Mouse (Mus musculus): ENCODE results near the gene Pidd1.
"Not testable (repeated sequence)": the region's sequence is repeated elsewhere in the genome, so short reads cannot be mapped to it uniquely, and the experiment has no call there.

The Pidd1 gene

GRCm38 (mm10) chr7:141416144-141416841, 27.5 kb downstream of the Pidd1 start:
- no peak for DNase-seq (ENCODE audit: low spot score)

- peak; percentile 100 for DNase-seq (ENCODE audit: low spot score)
Observed at GRCm38 (mm10) chr7:141413809-141414584, 29.8 kb downstream of the Pidd1 start, which contains the start of gene Gatd1. Gene Gatd1, minus strand, starts transcription at chr7:141414136.

GRCm38 (mm10) chr7:141413331-141413730, 30.5 kb downstream of the Pidd1 start:
- DNase-seq (ENCODE audit: low spot score) = no peak

GRCm38 (mm10) chr7:141411667-141412066, 32.2 kb downstream of the Pidd1 start:
- no peak for DNase-seq (ENCODE audit: low spot score)

- DNase-seq (ENCODE audit: low spot score) = no peak
Observed at GRCm38 (mm10) chr7:141410631-141411030, 33.2 kb downstream of the Pidd1 start.

GRCm38 (mm10) chr7:141408833-141409232, 35.0 kb downstream of the Pidd1 start:
- DNase-seq (ENCODE audit: low spot score) = peak; percentile 80

- not testable (repeated sequence) for DNase-seq (ENCODE audit: low spot score)
Observed at GRCm38 (mm10) chr7:141407670-141408069, 36.2 kb downstream of the Pidd1 start.

GRCm38 (mm10) chr7:141405466-141405865, 38.4 kb downstream of the Pidd1 start:
- no peak for DNase-seq (ENCODE audit: low spot score)

- DNase-seq (ENCODE audit: low spot score) = peak; percentile 59
Observed at GRCm38 (mm10) chr7:141403305-141403704, 40.5 kb downstream of the Pidd1 start.

GRCm38 (mm10) chr7:141395348-141395747, 48.5 kb downstream of the Pidd1 start:
- DNase-seq (ENCODE audit: low spot score) = no peak

- peak; percentile 71 for DNase-seq (ENCODE audit: low spot score)
Observed at GRCm38 (mm10) chr7:141394771-141395170, 49.1 kb downstream of the Pidd1 start.

GRCm38 (mm10) chr7:141394158-141394557, 49.7 kb downstream of the Pidd1 start:
- no peak for DNase-seq (ENCODE audit: low spot score)

- no peak for DNase-seq (ENCODE audit: low spot score)
Observed at GRCm38 (mm10) chr7:141392552-141393222, 51.1 kb downstream of the Pidd1 start.

- peak; percentile 95 for DNase-seq (ENCODE audit: low spot score)
Observed at GRCm38 (mm10) chr7:141391625-141392551, 51.9 kb downstream of the Pidd1 start, which contains the start of gene Taldo1. Gene Taldo1, plus strand, starts transcription at chr7:141392199.

- no peak for DNase-seq (ENCODE audit: low spot score)
Observed at GRCm38 (mm10) chr7:141390326-141391259, 53.2 kb downstream of the Pidd1 start.

- no peak for DNase-seq (ENCODE audit: low spot score)
Observed at GRCm38 (mm10) chr7:141388487-141389109, 55.2 kb downstream of the Pidd1 start.
